13 mouse cellular contexts compared by ENCODE assay signal in genomic region chr12:39086285-39086684, GRCm38 (mm10).
"Had no signal": no experiment of that assay in that cellular context is flagged by ENCODE, and none has a peak within 500 bp of the region (broad histone marks: within the 10 kb centered on the region; RNA-seq: fewer than 3 reads in every experiment).

No protein-coding gene starts in this region.

- H3K9ac ChIP-seq: liver, embryonic 13.5 days had no signal

- DNase-seq: kidney, postnatal 25 days; layer of hippocampus, postnatal 36 days; liver, embryonic 13.5 days; lung, adult 2 months; lung, postnatal 14 days; lung, postnatal 4 days; midbrain, embryonic 14.5 days; right cerebral cortex, postnatal 4 days; thymus, postnatal 25 days had no signal

- H3K4me1 ChIP-seq: liver, embryonic 13.5 days had no signal

- H3K9me3 ChIP-seq: liver, embryonic 13.5 days had no signal

- H3K4me3 ChIP-seq: left cerebral cortex, adult 2 months; liver, embryonic 13.5 days had no signal

- H3K27me3 ChIP-seq: liver, embryonic 13.5 days had no signal

- H3K36me3 ChIP-seq: liver, embryonic 13.5 days had no signal

- H3K27ac ChIP-seq: kidney, postnatal 0 days; left cerebral cortex, adult 2 months; liver, embryonic 13.5 days; stomach, postnatal 0 days had no signal

- H3K4me2 ChIP-seq: liver, embryonic 13.5 days; midbrain, embryonic 11.5 days had no signal
